Mouse (Mus musculus) neural tube, embryonic 14.5 days (tissue): ENCODE results near the gene Ccdc184. TPM values are rescaled to one million over a fixed set of nuclear protein-coding genes. Genes with fewer than 3 reads are reported as not detected.

Experiments
- ATAC-seq: fragments of 200-750 bp; cut with Nextera tagmentation; 2 replicates; pipeline ENCODE4 v1.8.0; 2017; ENCODE audit warnings: low read depth, mild to moderate bottlenecking, moderate TSS enrichment, moderate library complexity
- H3K27ac ChIP-seq: fragments of 300-500 bp; sonication (generic); 2 replicates; pipeline ENCODE4 v1.5.1; 2014; ENCODE audit warnings: low read depth, mild to moderate bottlenecking, control low read depth, low read length, moderate library complexity, mixed read lengths
- H3K27me3 ChIP-seq: fragments of 300-500 bp; sonication (generic); 2 replicates; pipeline ENCODE4 v1.6.1; 2014; ENCODE audit warnings: low read length; ENCODE audit not compliant: control insufficient read depth, insufficient read depth
- H3K36me3 ChIP-seq: fragments of 300-500 bp; sonication (generic); 2 replicates; pipeline ENCODE4 v1.6.1; 2014; ENCODE audit warnings: low read length, mixed read lengths; ENCODE audit not compliant: control insufficient read depth, insufficient read depth
- H3K4me1 ChIP-seq: fragments of 300-500 bp; sonication (generic); 2 replicates; pipeline ENCODE4 v1.6.1; 2014; ENCODE audit warnings: low read length; ENCODE audit not compliant: control insufficient read depth, insufficient read depth
- H3K4me2 ChIP-seq: fragments of 300-500 bp; sonication (generic); 2 replicates; pipeline ENCODE4 v1.6.1; 2014; ENCODE audit warnings: mild to moderate bottlenecking, low read depth, low read length, control low read depth
- H3K4me3 ChIP-seq: fragments of 300-500 bp; sonication (generic); 2 replicates; pipeline ENCODE4 v1.5.1; 2014; ENCODE audit warnings: low read depth, low read length, control low read depth, mixed read lengths
- H3K9ac ChIP-seq: fragments of 300-500 bp; sonication (generic); replicated peaks from 2 replicates; pipeline ENCODE4 v1.6.1; 2014; ENCODE audit warnings: low read depth, mild to moderate bottlenecking, control low read depth, low read length, mixed read lengths
- H3K9me3 ChIP-seq: fragments of 300-500 bp; sonication (generic); 2 replicates; pipeline ENCODE4 v1.6.1; 2016; ENCODE audit warnings: low read length; ENCODE audit not compliant: control insufficient read depth
- WGBS: fragments of 180-500 bp; shearing (Covaris S2); extraction: QIAGEN DNeasy Blood & Tissue Kit; methylation state at CpG from one replicate; pipeline ENCODE4 v1.1.7; 2014; 5-methylcytosine and 5-hydroxymethylcytosine counted together
- polyA plus RNA-seq: library from polyadenylated mRNA; unstranded; fragments of >200 nt; fragmentation: Nextera tagmentation; extraction: Ambion mirVana; gene quantifications from 2 replicates; pipeline ENCODE4 v1.2.1, GENCODE M21; 2014

The Ccdc184 gene
- polyA plus RNA-seq, 1 experiment from 2014 or later, result 117 TPM

DNA sequence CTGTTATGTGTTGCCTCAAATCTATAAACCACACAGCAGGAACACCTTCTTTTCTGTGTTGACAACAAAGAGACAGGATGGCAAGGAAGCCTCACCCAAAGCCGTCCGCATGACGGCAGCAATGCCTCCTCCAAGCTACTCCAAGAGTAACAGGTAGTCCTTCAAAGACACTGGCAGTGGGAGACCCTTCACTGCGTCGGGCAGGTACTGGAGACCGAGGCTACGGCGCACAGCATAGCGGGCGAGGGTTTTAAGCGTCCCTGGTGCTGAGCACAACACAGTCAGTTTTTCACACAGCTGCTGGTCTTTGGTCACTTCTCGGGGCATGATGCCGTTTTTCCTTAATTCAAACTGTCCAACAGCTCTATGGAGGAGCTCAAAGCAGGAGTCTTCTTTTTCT, 31.3 kb upstream of the Ccdc184 start:
- Histone ChIP-seq H3K4me2 (no peak overlapping the region), H3K27ac (no peak overlapping the region), H3K9ac (no peak overlapping the region), H3K4me1 (no peaks in the 10 kb centered on the region), H3K4me3 (no peak overlapping the region), H3K27me3 (no peaks in the 10 kb centered on the region), H3K9me3 (no peaks in the 10 kb centered on the region), H3K36me3 (peaks cover 47% of the 10 kb centered on the region)
- WGBS, result 95% methylated on average over 13 of the region's 13 CpGs
- ATAC-seq, result no peak

DNA sequence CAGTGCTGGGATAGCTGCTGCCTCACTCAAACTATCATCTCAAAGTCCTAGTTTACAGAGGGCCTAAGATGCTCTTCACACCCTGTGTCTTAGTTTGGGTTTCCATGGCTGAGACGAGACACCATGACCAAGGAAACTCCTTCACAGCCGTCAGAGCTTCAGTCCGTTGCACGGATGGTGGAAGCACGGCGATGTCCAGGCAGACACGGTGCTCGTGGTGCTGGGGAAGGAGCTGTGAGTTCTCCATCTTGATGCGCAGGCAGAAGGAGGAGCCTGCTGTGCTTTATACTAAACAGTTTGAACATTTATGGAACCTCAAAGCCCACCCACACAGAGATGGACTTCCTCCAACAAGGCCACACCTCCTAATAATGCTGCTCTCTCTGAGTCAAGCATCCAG, 30.1 kb upstream of the Ccdc184 start:
- Histone ChIP-seq H3K9ac (no peak overlapping the region), H3K27me3 (no peaks in the 10 kb centered on the region), H3K4me2 (no peak overlapping the region), H3K27ac (no peak overlapping the region), H3K36me3 (peaks cover 49% of the 10 kb centered on the region), H3K9me3 (no peaks in the 10 kb centered on the region), H3K4me1 (no peaks in the 10 kb centered on the region), H3K4me3 (no peak overlapping the region)
- WGBS, result 91% methylated on average over 9 of the region's 9 CpGs
- ATAC-seq, result no peak

DNA sequence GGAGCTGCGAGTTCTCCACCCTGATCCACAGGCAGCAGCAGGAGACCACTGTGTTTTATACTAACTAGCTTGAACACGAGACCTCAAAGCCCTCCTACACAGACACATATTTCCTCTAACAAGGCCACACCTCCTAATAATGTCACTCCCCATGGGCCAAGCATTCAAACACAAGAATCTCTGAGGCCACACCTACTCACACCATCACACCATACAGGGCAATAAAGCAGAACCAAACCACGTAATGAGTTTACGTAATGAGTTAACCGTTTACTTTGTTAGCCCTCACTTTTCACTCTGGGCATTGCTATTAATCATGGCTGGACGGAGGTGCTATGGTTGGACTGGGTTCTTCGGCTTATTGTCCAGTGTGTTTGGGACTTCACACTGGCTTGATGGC, 27.2 kb upstream of the Ccdc184 start:
- no peak for ATAC-seq
- Histone ChIP-seq H3K27ac (no peak overlapping the region), H3K36me3 (peaks cover 40% of the 10 kb centered on the region), H3K9ac (no peak overlapping the region), H3K4me3 (no peak overlapping the region), H3K4me2 (no peak overlapping the region), H3K4me1 (peaks cover 7% of the 10 kb centered on the region; the same call in 1 of the 2 replicates), H3K9me3 (no peaks in the 10 kb centered on the region), H3K27me3 (no peaks in the 10 kb centered on the region)
- whole genome bisulfite sequencing, result 64% methylated on average over 7 of the region's 7 CpGs

DNA sequence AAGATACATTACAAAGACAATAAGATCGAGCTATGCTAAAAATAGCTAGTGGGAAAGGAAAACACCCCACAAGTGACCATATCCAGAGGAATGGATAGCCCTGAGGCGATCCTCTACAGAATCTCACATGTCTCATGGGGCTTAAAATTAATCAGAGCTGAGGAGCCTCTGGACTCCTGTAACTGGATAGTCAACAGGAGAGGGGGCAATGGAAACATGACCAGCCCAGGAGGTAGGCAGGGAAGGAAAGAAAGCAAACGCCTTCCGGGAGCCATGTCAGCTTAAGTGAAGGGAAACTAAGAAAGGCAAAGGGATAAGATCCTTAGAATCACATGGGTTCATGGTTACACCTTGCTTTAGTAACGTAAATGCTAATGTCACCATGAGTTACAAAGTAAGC, 26.1 kb upstream of the Ccdc184 start:
- ATAC-seq, result no peak
- H3K27ac ChIP-seq, result no peak overlapping the region
- H3K27me3 ChIP-seq, result no peaks in the 10 kb centered on the region
- H3K4me1 ChIP-seq, result peaks cover 10% of the 10 kb centered on the region
- 93% methylated on average over 5 of the region's 5 CpGs for WGBS
- peaks cover 35% of the 10 kb centered on the region for H3K36me3 ChIP-seq
- H3K9me3 ChIP-seq, result no peaks in the 10 kb centered on the region
- no peak overlapping the region for H3K4me3 ChIP-seq
- no peak overlapping the region for H3K4me2 ChIP-seq
- no peak overlapping the region for H3K9ac ChIP-seq

DNA sequence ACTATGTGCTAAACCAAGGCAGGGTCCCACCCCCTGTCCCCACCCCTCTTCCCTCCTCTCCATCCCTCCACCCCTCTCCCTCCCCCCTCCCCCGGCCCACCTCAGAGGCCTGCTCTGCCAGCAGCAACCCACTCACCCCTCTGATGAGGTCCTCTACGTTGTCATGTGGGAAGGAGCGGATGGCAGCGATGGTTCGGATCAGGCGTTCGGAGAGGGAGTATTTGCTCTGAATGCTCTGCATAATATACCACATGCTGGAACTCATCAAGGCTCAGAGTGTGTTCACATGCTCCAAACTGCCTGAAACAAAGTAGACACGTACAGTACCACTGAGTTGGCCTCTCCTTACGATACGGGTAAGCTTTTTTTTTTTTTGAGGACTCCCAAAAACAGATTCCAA, 24.4 kb upstream of the Ccdc184 start:
- H3K4me1 ChIP-seq, result peaks cover 13% of the 10 kb centered on the region
- H3K9ac ChIP-seq, result no peak overlapping the region
- no peak overlapping the region for H3K4me3 ChIP-seq
- no peaks in the 10 kb centered on the region for H3K27me3 ChIP-seq
- H3K9me3 ChIP-seq, result no peaks in the 10 kb centered on the region
- ATAC-seq, result no peak
- 83% methylated on average over 10 of the region's 10 CpGs for WGBS
- no peak overlapping the region for H3K4me2 ChIP-seq
- peaks cover 22% of the 10 kb centered on the region for H3K36me3 ChIP-seq
- H3K27ac ChIP-seq, result no peak overlapping the region

DNA sequence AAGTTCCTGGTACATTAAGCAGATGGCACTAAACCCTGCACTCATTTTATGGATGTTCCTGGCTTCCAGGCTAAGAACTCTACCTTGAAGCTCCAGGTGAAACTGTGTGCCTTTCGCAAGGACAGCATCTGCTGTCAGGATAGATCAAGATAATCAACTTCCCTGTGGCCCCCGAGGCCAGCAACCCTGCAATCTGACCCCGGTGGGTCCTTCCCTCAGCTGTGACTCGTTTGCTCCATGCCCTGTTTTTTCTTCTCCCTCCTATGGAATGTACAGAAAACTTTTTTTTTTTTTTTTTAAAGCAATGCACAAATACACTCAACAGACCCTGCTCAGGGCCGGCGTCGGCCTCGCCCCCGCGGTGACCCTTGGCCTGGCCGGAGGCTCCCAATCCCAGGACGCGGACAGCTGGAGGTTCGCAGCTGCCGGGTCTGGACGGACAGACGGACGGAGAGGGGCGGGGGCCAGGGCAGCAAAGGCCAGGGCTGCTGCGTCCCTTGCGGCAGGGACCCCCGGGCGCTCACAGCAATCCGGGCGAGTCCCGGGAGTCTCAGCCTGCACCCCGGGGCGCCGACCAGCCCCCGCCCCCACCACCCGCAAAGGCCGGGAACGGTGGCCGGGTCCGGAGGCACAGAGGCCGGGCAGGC, 22.0 kb upstream of the Ccdc184 start:
- peaks cover 13% of the 10 kb centered on the region for H3K4me1 ChIP-seq
- peak overlapping the region; percentile 99 for H3K4me3 ChIP-seq
- no peak; the same call in none of the 2 replicates for ATAC-seq
- H3K36me3 ChIP-seq, result peaks cover 16% of the 10 kb centered on the region
- peak overlapping the region; percentile 73 for H3K27ac ChIP-seq
- peak overlapping the region; percentile 97 for H3K9ac ChIP-seq
- peak overlapping the region; percentile 93 for H3K4me2 ChIP-seq
- no peaks in the 10 kb centered on the region for H3K9me3 ChIP-seq
- H3K27me3 ChIP-seq, result no peaks in the 10 kb centered on the region
- under 1% methylated on average over 36 of the region's 36 CpGs for WGBS

DNA sequence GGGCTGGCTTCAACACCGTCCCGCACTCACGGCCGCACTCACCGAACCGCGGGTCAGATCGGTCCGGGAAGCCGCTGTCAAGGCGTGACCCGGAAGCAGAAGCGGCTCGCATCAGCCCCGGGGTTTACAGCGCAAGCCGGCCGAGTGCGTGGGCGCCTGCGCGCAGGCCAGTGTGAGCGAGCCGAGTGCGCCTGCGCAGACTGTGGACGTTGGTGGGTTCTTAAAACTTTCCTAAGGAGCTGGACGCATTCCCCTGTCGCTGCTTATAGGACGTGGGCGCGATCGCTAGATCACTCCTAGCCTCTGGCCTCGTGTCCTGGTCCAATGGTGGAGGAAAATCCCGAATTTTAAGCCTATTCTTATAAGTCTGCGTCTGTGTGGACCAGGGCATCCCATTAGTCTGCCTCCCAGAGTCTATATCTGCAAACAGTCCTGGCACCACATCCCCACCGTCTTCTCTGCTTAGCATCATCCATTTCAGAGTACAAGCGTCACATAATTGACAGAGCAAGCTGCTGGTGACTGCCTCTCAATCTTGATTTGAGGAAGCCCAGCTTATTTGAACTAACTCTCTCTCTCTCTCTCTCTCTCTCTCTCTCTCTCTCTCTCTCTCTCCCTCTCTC, 21.3 kb upstream of the Ccdc184 start:
- WGBS, result under 1% methylated on average over 37 of the region's 38 CpGs
- Histone ChIP-seq H3K9me3 (no peaks in the 10 kb centered on the region), H3K36me3 (peaks cover 11% of the 10 kb centered on the region), H3K9ac (peak overlapping the region; percentile 97), H3K4me3 (peak overlapping the region; percentile 99), H3K4me1 (peaks cover 13% of the 10 kb centered on the region), H3K27ac (peak overlapping the region; percentile 73), H3K4me2 (peak overlapping the region; percentile 93), H3K27me3 (no peaks in the 10 kb centered on the region)
- peak; percentile 97 for ATAC-seq

DNA sequence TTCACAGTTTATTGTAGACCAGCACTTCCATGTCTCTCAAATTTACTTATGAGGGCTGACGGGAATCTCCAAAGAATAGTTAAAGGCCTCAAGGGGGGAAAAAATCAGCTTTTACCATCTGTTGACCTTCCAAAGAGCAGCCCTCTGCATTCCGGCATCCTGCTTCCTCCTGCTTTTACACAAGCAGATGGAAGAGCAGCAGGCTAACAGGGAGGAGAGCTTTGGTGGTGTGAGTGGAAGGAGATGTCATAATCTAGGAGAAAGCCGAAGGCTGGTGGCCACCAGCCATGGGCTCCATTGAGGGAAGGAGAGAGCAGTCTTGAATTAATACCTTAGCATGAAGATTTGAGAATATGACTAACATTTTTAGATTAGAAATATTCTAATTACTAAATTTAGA, 18.6 kb upstream of the Ccdc184 start:
- Histone ChIP-seq H3K4me3 (no peak overlapping the region), H3K36me3 (no peaks in the 10 kb centered on the region), H3K9ac (no peak overlapping the region), H3K4me1 (peaks cover 13% of the 10 kb centered on the region), H3K9me3 (no peaks in the 10 kb centered on the region), H3K27ac (no peak overlapping the region), H3K27me3 (no peaks in the 10 kb centered on the region), H3K4me2 (no peak overlapping the region)
- 76% methylated on average over 3 of the region's 3 CpGs for WGBS
- no peak for ATAC-seq

DNA sequence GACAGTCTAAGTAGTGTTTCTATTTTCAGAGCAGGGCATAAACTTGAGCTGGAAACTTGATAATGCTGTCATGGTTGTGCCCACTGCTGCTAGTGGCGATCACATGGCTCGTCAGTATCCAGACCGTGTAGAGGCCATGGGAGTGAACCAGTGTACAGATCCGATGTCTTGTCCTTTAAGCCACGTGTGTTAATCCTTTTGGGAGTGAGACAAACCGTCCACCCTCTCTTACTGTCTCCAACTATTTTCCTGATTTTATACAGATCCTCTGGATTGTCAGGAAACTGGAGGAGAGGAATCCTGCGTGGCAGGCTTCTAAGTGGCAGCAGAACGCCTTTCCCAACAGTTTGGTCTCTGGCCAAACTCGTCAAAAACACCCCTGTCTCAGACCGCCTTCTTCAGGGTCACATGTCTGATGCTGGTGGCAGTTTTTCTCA, 17.8 kb upstream of the Ccdc184 start:
- ATAC-seq, result no peak
- Histone ChIP-seq H3K4me3 (no peak overlapping the region), H3K27ac (no peak overlapping the region), H3K9ac (no peak overlapping the region), H3K9me3 (no peaks in the 10 kb centered on the region), H3K4me1 (peaks cover 12% of the 10 kb centered on the region), H3K36me3 (no peaks in the 10 kb centered on the region), H3K27me3 (no peaks in the 10 kb centered on the region), H3K4me2 (no peak overlapping the region)
- WGBS, result 81% methylated on average over 10 of the region's 10 CpGs
